Mouse (Mus musculus): Measurements from ENCODE around the gene Cnmd.

The Cnmd gene

DNA sequence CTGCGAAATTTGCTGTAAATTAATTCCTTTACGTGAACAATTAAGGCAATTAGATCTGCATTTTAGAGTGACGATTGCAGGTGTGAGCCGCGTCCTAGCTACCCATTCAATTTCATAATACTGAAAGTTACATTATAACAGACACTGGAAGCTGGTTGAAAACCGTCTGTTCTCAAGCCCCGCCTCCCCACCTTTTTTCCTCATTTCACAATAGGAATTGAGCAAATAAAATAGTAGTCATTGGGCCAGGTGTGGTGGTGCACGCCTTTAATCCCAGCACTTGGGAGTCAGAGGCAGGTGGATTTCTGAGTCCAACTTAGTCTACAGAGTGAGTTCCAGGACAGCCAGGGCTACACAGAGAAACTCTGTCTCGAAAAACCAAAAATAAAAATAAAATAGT, 19.9 kb downstream of the Cnmd start:
- DNase-seq, result no peak

DNA sequence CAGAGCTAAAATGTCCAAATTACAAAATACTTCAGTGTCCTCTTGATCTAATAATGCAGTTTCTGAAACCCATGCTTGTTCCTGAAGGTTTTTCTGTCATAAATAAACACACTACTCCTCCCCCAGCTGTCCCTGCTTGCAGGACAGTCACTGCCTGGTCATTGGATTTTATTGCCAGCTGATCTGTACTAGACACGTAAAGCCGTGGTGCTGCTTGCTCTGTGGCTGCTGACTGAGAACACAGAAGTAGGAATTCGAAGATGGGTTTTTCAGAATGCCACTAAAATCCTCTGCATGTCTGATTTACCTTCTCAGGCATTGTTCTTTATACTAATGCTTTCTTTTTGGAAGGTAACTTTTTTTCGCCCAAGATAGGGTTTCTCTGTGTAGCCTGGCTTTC, 25.2 kb downstream of the Cnmd start:
- no peak for DNase-seq

DNA sequence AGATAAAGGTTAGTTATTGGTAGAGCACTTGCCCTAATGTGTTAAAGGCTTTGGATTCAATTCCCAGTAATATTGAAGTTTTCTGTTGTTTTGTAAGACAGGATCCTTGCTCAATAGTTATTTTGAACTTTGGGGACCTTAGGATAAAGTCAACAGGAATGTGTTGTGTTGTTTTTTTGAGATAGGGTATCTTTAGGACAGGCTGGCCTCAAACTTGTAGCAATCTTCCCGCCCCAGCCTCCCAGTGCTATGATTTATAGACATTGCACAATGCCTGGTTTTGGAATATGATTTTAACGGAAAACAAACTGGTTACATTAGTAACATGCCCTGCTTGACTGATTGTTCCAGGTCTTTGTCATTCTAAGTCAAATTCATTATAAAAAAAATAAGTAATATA, 28.8 kb downstream of the Cnmd start:
- DNase-seq, result no peak

DNA sequence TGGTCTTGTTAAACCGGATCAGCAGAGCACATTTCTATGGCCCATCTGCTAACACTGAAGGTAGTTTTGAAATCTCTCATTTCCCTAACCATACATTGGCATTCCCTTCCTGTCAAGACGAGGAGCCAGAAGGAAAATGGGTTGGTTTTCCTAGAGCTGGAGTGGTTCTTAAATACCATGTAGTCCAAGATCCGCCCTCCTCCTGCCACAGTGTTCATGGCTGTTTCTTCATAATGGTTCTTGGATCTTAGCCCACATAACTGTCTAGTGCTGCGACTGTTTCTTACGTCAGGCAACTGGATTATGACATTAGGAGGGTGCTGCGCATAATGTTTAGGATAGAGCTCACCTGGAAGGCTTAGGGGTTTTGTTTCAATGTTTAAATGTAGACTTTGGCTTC, 29.6 kb downstream of the Cnmd start:
- no peak for DNase-seq

DNA sequence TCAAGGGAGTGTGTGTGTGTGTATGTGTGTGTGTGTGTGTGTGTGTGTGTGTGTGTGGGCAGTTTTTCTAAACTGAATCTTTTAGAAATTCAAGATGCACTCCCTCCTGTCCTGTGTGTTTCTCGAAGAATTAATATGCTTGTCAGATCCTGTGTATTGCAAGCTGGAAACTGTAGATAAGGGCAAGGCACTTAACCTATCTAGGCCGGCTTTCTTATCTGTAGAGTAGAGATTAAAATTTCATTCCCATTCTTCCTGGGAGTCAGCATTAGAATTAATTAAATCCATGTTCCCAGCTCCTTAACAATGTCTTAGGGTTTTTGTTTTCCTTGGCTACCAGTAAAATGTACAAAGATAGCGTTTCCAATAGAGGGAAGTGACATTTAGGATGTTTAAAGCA, 40.8 kb downstream of the Cnmd start:
- no peak for DNase-seq

DNA sequence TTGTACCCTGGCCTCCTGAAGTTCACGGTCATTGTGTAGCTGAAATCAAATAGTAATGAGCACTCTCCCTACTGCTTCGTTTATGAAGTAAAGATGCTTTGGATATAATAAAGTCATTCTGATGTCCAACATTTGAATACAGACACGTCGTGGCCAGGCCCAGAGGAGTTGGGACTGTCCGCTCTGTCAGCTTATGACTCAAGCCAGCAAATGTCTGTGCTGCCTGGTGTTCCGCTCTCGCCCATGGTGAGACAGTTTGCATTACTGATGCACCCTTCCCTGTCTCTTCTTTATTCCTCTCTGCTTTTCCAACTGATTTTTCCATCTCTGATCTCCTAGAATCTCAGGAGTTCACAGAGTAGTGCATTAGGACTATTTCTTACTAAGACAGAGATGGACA, 42.2 kb downstream of the Cnmd start:
- DNase-seq, result no peak

DNA sequence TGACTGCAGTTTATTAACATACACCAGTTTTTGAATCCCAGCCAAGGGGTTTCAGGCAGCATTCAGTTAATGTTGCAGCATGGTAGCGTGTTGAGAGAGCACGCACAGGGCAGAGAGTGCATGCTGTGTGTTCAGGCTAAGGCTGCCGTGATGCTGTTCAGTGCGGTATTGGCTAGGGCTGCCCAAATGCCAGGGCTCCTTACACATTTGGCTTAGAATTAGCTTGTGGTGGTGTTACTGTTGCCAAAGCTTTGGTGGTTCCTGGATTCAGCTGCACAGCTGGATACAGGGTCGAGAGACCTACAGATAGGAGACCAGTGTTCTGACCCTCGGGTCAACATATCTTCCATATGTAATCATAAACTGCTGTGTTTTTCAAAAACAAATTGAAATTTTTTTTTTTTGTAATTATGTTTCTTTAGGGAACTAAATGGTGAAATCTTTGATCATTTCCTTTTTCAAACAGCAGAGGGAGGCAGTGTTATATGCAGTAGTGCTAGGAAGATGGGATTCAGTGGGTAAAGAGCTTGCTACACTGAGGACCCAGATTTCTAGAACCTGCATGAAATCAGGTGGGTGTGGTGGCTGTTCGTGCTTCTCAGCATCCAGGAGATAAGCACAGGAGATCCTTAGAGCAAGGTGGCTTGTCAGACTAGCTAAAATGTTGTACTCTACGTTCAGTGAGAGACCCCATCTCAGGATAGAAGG, 44.7 kb downstream of the Cnmd start:
- no peak for DNase-seq

DNA sequence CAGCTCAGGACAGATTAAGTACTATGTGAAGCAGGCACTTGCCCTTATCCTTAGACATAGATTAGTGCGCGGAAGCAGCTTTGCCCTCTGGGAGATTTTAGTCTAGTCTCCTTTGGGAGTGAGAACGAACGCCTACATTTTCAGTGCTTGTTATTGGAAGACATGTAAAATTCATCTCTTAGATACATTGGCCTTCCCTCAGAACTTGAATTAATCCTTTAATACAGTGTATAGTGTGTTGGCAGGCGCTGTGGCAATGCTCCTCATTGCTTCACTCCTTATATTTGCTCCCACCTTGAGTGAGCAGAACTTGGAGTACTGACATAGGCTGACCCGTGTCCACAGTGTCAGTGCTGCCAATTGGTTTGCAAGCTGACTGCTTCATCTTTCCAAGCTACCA, 53.7 kb downstream of the Cnmd start:
- no peak for DNase-seq

DNA sequence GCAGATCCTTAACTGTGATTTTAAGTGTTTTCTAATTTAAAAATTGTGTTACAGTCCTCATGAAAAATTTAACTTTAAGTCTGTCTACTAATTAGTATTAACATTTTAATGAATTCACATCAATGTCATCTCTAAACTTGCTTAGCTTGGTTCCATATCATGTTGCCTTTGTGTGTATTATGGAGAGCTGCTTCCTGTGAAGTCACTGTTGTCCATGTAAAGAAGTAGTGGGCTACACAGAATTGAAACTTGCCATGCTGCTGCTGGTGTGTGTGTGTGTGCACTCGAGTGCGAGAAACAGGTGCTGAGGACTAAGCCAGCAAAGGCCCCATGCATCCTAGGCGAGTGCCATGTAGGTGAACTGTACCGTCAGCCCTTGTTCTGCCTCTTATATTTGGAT, 54.6 kb downstream of the Cnmd start:
- DNase-seq, result no peak

DNA sequence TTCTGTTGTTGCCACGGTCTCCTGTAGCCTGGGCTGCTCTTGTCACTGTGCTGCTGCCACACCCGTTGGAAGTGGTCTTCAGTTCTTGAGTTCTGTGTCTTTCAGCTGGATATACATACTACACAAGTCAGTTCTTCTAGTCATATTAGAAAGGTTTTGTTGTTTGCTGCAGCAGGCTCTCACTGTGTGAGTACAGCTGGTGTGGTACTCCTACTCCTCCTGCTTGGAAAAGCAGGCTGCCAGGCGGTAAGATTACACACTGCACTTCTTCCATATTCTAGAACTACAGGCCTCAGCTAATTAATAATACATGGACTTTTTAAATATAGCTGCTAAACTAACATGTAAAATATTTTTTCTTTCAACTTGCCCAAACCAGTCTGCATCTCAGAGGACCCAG, 55.1 kb downstream of the Cnmd start:
- no peak for DNase-seq

DNA sequence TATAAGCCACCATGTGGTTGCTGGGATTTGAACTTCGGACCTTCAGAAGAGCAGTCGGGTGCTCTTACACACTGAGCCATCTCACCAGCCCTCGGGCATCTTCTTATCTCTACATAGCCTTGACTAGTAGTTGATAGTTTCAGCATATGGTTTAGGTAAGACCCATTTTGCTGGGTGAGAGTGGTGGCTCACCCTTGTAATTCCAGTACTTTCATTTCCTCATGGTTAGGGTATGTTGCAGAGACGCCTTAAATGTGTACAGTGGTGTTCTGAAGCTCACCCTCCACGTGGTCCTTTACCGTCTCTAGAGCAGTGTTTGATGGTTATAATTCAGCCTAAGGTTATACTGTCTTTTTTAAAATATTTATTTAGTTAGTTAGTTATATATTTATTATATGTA, 55.6 kb downstream of the Cnmd start:
- no peak for DNase-seq

DNA sequence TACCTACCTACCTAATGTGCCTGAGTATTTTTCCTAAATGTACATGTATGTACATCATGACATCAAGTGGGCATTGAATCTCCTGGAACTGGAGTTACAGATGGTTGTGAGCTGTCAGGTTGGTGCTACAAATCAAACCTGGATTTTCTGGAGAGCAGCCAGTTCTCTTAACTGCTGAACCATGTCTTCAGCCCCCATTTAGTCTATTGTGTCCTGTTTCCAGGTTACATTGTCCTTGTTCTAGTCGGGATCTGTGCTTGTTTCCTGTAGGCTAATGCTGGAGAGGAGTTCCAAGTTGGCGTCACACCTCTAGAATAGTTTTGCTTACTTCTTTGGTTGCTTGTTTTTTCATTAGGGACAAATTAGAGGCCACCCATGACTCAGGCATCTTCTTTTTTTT, 56.1 kb downstream of the Cnmd start:
- no peak for DNase-seq

DNA sequence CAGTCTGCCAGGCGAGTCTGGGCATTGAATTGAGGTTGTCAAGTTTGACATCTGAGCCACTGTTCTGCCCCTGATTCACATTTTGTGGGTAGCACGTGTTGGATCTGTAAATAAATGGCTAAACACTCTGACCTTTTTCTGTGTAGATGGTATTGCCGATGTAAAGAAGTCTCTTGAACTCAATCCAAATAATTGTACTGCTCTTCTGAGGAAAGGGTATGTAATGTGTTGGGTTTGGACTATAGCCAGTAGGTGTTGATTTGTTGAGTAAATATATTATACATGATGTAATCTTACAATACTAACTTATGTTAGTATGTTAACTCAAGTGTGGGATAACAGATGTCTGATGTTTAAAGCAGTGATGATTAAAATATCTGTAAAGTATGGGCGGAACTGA, 65.4 kb downstream of the Cnmd start:
- no peak for DNase-seq

DNA sequence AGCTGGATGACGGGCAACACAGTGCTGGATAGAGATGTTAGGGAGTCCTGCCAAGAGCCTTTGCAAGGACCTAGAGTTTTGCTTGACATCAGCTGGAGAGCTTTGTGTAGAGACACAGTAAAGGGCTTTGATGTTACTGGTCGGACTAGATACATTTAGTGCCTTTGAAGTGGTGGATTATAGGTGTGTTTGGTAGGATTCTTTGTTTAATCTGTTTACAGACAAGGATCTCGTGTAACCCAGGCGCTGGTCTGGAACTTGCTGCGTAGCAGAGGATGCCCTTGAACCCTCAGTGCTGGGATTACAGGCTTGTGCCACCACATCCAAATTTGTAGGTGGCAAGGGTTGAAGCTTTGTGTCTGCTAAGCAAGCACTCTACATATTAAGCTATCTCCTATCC, 67.9 kb downstream of the Cnmd start:
- DNase-seq, result no peak

DNA sequence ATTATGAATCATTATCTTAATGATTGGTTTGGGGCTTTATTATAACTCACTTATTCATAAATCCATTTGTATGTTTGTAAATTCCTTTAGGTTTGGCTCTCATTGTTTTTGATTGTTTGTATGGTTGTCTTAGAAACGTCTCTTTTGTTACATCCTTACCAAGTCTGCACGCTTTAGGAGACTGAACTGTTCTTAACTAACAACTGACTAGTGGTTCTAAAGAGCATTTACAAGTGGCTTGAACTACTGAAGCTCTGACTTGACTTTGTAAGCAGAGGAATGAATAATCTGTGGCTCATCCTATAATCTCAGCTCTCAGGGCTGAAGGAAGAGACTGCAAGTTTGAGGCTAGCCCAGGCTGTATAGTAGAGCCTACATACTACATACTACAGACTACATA, 70.4 kb downstream of the Cnmd start:
- no peak for DNase-seq

DNA sequence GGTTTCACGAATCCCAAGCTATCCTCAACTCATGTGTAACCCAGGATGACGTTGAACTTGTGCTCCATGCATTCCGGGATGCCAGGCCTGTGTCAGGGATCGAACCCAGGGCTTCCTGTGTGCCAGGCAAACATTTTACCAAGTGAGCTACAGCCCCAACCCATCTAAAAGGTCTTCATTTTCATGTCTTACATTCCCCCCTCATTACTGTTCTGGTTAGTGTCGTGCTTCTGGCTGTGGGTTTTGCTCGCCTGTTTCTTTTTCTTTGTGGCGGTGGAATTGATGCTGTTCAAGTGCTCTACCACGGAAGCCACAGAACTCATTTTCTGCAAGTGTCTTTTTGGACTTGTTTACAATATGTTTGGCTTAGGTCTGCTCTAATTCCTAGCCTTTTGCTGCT, 71.1 kb downstream of the Cnmd start:
- DNase-seq, result no peak

DNA sequence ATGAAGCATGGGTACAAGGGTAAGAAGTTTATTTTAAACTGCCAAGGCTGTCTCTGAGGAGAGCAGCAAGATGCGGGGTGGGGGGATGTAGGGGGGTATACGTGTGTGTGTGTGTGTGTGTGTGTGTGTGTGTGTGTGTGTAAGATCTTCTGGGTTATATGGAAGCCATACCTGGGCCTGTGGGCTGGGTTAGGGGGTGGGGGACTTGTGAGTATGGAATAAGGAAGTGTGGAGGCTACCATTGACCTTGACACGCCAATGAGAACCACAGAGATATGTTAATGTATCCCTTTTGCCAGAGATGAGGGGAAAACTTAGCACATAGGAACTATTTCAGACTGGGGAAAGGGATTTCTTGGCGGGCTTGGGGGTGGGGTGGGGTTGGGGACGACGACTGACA, 72.6 kb downstream of the Cnmd start:
- DNase-seq, result no peak

DNA sequence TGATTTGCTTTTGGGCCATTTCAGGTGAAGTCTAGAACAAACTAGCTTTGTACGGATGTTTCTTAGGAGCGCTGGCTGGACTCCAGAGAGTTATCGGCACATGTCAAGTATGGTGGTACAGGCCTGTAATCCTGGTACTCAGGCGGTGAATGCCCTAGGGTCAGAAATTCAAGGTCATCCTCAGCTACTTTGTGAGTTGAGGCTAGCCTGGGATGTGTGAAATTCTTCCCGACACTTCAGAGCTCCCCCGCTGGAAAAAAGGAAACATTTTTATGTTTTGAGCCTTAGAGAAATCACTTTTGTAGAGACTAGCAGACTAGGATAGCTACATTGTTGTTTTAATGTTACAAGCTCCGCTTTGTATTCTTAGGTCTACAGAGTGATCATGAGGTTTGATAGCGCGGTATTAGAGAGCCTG, 73.4 kb downstream of the Cnmd start:
- no peak for DNase-seq

DNA sequence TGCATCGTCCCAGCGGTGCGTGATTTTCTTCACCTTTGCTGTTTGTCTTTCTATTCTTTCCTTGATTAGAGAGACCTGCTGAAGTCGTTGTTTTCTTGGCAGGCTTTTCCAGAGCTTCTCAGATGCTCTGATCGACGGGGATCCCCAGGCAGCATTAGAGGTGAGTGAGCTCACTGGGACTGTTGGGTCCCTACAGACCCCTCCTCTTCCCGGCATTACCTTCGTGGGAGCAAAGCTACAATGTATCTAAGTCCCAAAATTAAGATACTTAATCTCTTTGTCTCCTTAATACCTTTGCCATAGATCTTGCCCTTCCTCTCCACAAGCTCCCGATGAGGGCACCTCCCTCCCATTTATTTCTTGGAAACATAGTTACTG, 74.1 kb downstream of the Cnmd start:
- no peak for DNase-seq

Measured in B cell, adult 2 months (primary cell).